Mouse (Mus musculus): ENCODE data around the gene Vsx1. TPM values are rescaled to one million over a fixed set of nuclear protein-coding genes. Genes with fewer than 3 reads are reported as not detected.
A peak's percentile ranks its signal among the peaks of the same experiment; 100 is the strongest.

Vsx1 gene
- polyA plus RNA-seq, 1 experiment from 2014 or later, result 1.9 TPM

DNA sequence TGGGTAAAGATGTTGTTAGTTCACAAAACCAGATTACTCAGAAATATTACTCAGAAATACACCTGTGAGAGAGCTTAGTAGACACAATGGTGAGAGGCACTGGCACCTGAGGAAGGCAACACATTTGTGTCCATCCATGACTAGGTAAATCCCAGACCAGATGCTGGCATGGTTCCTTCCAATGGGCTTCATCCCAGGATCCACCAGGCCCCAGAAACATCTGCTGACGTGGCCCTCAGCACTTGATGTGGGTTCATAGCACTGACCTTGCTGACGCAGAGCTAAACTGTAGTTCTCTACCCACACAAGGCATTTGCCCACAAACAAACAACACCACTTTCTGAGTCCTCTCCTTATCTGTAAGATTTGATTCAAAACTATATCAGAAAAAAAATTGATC lies 34.3 kb downstream of the Vsx1 start:
- H3K4me3 ChIP-seq (ENCODE audit: low read depth, low read length), result no peak overlapping the region
- no peak for ATAC-seq (ENCODE audit: low FRiP score)
- H3K9me3 ChIP-seq (ENCODE audit: control insufficient read depth, low read length), result no peaks in the 10 kb centered on the region
- H3K4me1 ChIP-seq (replicated peaks; ENCODE audit: control insufficient read depth, insufficient read depth, low read length), result peaks cover 13% of the 10 kb centered on the region
- no peaks in the 10 kb centered on the region for H3K27me3 ChIP-seq (ENCODE audit: control insufficient read depth, insufficient read depth, low read length)
- H3K36me3 ChIP-seq (ENCODE audit: control insufficient read depth, insufficient read depth, low read length), result peaks cover 3% of the 10 kb centered on the region; the same call in 1 of the 2 replicates
- DNase-seq (ENCODE audit: low spot score), result no peak
- no peak overlapping the region for H3K9ac ChIP-seq (ENCODE audit: low read depth, low read length)
- no peak overlapping the region for H3K4me2 ChIP-seq (replicated peaks; ENCODE audit: low read depth, low read length)
- WGBS, result 91% methylated on average over 2 of the region's 2 CpGs
- no peak overlapping the region for H3K27ac ChIP-seq (ENCODE audit: low read depth, low read length)

DNA sequence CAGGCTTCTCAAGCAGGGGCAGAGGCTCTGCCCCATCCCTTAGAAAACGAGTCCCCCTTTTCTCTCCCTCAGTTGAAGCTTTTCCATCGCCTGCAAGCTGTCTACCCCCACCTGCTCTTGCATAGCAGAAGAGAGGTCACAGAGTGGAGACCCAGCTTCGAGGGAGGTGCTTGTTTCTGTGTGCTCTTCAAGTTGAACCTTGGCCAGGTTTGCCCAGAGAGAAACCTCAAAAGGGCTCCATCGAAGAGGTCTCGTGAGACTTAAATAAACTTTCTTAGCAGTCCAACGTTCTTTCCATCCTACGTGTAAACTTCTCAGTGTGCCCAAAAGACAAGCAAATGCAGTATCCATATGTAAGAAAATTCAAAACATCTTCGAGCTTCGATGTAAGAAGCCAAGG lies 37.8 kb downstream of the Vsx1 start:
- no peak overlapping the region for H3K9ac ChIP-seq (ENCODE audit: low read depth, low read length)

DNA sequence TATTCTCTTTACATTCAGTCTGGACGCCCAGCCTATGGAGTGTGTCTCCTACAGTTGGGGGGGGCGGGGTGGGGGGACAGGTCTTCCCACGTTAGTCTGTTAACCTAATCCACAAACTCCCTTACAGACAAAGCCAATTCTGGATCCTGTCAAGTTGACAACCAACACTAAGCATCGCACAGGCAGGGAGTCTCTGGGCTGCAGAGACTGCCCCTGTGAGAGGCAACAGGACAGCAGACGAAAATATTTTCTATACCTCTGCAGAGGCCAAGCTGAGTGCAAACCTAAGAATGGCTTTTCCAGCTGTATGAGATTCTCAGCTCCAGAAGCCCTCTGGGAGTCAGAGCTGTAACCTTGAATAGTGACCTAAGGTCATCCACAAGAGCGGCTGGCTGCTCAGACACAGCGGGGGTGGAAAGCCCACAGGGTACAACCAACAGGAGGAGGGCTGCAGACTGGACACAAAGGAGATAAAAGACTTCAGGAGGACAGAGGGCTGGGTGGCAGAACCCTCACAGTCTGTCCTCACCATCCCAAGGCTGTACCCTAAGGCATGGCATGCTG lies 38.6 kb downstream of the Vsx1 start:
- WGBS, result 5% methylated on average over 7 of the region's 7 CpGs
- H3K4me3 ChIP-seq (ENCODE audit: low read depth, low read length), result no peak overlapping the region
- H3K9me3 ChIP-seq (ENCODE audit: control insufficient read depth, low read length), result no peaks in the 10 kb centered on the region
- H3K36me3 ChIP-seq (ENCODE audit: control insufficient read depth, insufficient read depth, low read length), result no peaks in the 10 kb centered on the region
- H3K27me3 ChIP-seq (ENCODE audit: control insufficient read depth, insufficient read depth, low read length), result no peaks in the 10 kb centered on the region
- peak; percentile 67 for ATAC-seq (ENCODE audit: low FRiP score)
- H3K27ac ChIP-seq (ENCODE audit: low read depth, low read length), result peak overlapping the region; percentile 71
- H3K4me2 ChIP-seq (replicated peaks; ENCODE audit: low read depth, low read length), result no peak overlapping the region
- H3K4me1 ChIP-seq (replicated peaks; ENCODE audit: control insufficient read depth, insufficient read depth, low read length), result peaks cover 21% of the 10 kb centered on the region
- no peak overlapping the region; the same call in 1 of the 2 replicates for H3K9ac ChIP-seq (ENCODE audit: low read depth, low read length)
- DNase-seq (ENCODE audit: low spot score), result peak; percentile 45

More for the DNA sequence above, 37.8 kb downstream of the Vsx1 start:
- Histone ChIP-seq H3K4me2 (replicated peaks; ENCODE audit: low read depth, low read length) (no peak overlapping the region), H3K4me1 (replicated peaks; ENCODE audit: control insufficient read depth, insufficient read depth, low read length) (peaks cover 21% of the 10 kb centered on the region), H3K27ac (ENCODE audit: low read depth, low read length) (peak overlapping the region; percentile 71; the same call in 1 of the 2 replicates), H3K27me3 (ENCODE audit: control insufficient read depth, insufficient read depth, low read length) (no peaks in the 10 kb centered on the region), H3K9me3 (ENCODE audit: control insufficient read depth, low read length) (no peaks in the 10 kb centered on the region), H3K36me3 (ENCODE audit: control insufficient read depth, insufficient read depth, low read length) (no peaks in the 10 kb centered on the region), H3K4me3 (ENCODE audit: low read depth, low read length) (no peak overlapping the region)
- DNase-seq (ENCODE audit: low spot score) (peak; percentile 10), ATAC-seq (ENCODE audit: low FRiP score) (no peak)
- 62% methylated on average over 9 of the region's 9 CpGs for WGBS

DNA sequence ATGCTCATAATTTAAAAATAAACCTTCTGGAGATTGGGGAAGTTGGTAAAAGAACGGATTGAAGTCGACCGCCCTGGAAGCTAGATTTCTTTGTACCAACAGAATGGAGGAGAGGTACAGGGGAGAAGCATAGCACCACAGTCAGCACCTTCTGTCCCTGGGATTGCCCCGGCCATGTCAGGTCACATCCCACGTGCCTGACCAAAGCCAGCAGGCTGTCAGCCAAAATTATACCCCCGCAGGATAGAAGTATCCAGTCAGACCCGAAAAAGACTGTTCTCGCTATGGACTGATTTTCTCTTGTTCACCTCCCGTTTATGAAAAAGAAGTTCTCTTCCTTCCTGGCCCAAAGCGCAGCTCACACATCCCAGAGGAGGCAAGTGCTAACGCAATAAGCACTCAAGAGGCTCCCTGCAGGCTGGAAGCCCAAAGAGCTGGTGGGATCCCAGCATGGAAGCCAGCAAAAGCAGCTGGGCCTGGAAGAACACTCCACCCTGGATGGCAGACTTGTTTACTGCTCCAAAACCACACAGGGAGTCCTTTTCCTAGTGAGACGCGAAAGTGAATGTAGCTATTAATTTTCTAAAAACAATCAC lies 40.8 kb downstream of the Vsx1 start:
- no peak overlapping the region for H3K4me3 ChIP-seq (ENCODE audit: low read depth, low read length)
- 55% methylated on average over 13 of the region's 13 CpGs for WGBS
- H3K36me3 ChIP-seq (ENCODE audit: control insufficient read depth, insufficient read depth, low read length), result no peaks in the 10 kb centered on the region
- DNase-seq (ENCODE audit: low spot score) (no peak), ATAC-seq (ENCODE audit: low FRiP score) (no peak)
- no peaks in the 10 kb centered on the region for H3K27me3 ChIP-seq (ENCODE audit: control insufficient read depth, insufficient read depth, low read length)
- no peaks in the 10 kb centered on the region for H3K9me3 ChIP-seq (ENCODE audit: control insufficient read depth, low read length)
- no peak overlapping the region for H3K4me2 ChIP-seq (replicated peaks; ENCODE audit: low read depth, low read length)
- H3K27ac ChIP-seq (ENCODE audit: low read depth, low read length), result no peak overlapping the region
- H3K9ac ChIP-seq (ENCODE audit: low read depth, low read length), result no peak overlapping the region
- H3K4me1 ChIP-seq (replicated peaks; ENCODE audit: control insufficient read depth, insufficient read depth, low read length), result peaks cover 21% of the 10 kb centered on the region

DNA sequence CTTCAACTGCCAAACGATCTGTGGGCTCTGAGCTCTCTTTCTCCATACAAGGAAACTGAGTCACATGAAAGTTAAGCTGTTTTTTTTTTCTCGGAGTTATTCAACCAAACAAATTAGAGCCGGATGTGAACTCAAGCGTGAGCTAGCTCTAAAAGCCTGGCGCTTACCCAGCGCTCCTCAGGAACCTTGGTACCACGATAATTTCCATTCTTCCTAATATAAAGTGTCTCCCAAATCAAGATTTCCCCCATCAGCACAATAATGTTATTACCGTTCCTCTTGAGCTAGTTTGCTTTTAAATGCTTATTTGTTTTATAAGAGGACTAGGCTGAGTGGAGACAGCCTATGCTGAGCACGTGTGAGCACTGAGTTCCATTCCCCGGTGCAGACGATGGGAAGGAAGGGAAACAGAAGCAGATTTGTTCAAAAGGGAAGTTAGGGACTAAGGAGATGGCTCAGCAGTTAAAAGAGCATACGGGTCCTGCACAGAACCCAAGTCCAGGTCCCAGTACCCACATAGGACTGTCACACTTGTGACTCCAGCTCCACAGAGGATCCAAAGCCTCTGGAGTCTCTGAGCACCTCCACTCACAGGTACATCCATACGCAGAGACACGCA lies 41.4 kb downstream of the Vsx1 start:
- DNase-seq (ENCODE audit: low spot score), result no peak
- Histone ChIP-seq H3K27ac (ENCODE audit: low read depth, low read length) (no peak overlapping the region), H3K9me3 (ENCODE audit: control insufficient read depth, low read length) (no peaks in the 10 kb centered on the region), H3K9ac (ENCODE audit: low read depth, low read length) (no peak overlapping the region), H3K4me1 (replicated peaks; ENCODE audit: control insufficient read depth, insufficient read depth, low read length) (peaks cover 21% of the 10 kb centered on the region), H3K4me3 (ENCODE audit: low read depth, low read length) (no peak overlapping the region), H3K27me3 (ENCODE audit: control insufficient read depth, insufficient read depth, low read length) (no peaks in the 10 kb centered on the region), H3K36me3 (ENCODE audit: control insufficient read depth, insufficient read depth, low read length) (no peaks in the 10 kb centered on the region), H3K4me2 (replicated peaks; ENCODE audit: low read depth, low read length) (no peak overlapping the region)
- 78% methylated on average over 14 of the region's 14 CpGs for WGBS
- no peak for ATAC-seq (ENCODE audit: low FRiP score)

DNA sequence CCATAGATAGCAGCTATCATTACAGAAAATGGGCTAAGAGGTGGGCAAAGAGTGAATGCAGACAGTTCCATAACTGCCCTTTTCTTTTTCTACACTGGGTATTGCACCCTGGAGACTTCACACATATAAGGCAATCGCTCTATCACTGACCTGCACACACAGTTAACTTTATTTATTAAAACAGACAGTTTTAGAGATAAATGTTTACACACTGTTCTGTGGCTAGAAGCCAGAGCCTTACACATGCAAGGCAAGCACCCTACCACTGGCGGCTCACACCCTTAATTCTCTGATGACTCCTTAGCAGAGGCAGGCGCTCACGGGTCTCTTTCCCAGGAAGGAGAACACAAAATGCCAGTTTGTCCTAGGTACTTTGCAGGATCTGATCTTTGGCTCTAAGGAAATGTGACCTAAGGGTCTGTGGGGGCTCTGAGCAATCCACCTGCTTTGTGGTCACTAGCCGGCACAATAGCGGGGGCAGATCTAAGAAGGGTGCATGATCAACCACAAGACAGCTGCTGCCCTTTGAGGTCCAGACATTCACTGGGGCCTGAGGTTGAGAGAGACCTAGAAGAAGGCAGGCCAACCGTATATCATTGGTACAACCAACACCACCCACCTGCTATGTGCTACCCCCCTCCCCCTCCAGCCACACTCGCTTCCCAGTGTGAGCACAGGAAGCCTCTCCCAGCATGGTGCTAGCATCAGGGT lies 42.6 kb downstream of the Vsx1 start:
- Histone ChIP-seq H3K9me3 (ENCODE audit: control insufficient read depth, low read length) (no peaks in the 10 kb centered on the region), H3K4me2 (replicated peaks; ENCODE audit: low read depth, low read length) (no peak overlapping the region), H3K27ac (ENCODE audit: low read depth, low read length) (no peak overlapping the region), H3K4me1 (replicated peaks; ENCODE audit: control insufficient read depth, insufficient read depth, low read length) (peaks cover 21% of the 10 kb centered on the region), H3K27me3 (ENCODE audit: control insufficient read depth, insufficient read depth, low read length) (no peaks in the 10 kb centered on the region), H3K4me3 (ENCODE audit: low read depth, low read length) (no peak overlapping the region), H3K36me3 (ENCODE audit: control insufficient read depth, insufficient read depth, low read length) (no peaks in the 10 kb centered on the region), H3K9ac (ENCODE audit: low read depth, low read length) (no peak overlapping the region)
- ATAC-seq (ENCODE audit: low FRiP score) (no peak), DNase-seq (ENCODE audit: low spot score) (no peak)
- 85% methylated on average over 8 of the region's 8 CpGs for WGBS

DNA sequence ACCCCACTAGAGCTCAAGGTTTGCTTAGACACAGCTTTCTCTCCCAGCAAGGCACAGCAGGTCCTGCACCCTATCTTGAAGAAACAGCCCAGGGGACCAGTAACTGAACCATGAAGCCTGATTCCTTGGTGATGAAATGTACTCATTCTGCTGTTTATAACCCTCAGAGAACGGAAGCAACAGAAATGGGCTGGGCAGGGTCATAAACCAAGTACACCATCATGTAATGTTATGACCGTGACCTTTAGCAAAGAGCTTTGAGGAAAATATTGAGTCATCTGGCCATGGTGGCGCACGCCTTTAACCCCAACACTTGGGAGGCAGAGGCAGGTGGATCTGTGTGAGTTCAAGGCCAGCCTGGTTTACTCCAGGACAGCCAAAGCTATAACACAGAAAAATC lies 43.9 kb downstream of the Vsx1 start:
- no peak overlapping the region for H3K9ac ChIP-seq (ENCODE audit: low read depth, low read length)
- no peak overlapping the region for H3K4me3 ChIP-seq (ENCODE audit: low read depth, low read length)
- H3K4me2 ChIP-seq (replicated peaks; ENCODE audit: low read depth, low read length), result no peak overlapping the region
- H3K27me3 ChIP-seq (ENCODE audit: control insufficient read depth, insufficient read depth, low read length), result no peaks in the 10 kb centered on the region
- H3K27ac ChIP-seq (ENCODE audit: low read depth, low read length), result peak overlapping the region; percentile 94
- H3K36me3 ChIP-seq (ENCODE audit: control insufficient read depth, insufficient read depth, low read length), result no peaks in the 10 kb centered on the region
- 95% methylated on average over 4 of the region's 4 CpGs for WGBS
- no peaks in the 10 kb centered on the region for H3K9me3 ChIP-seq (ENCODE audit: control insufficient read depth, low read length)
- peaks cover 12% of the 10 kb centered on the region for H3K4me1 ChIP-seq (replicated peaks; ENCODE audit: control insufficient read depth, insufficient read depth, low read length)
- no peak for ATAC-seq (ENCODE audit: low FRiP score)
- DNase-seq (ENCODE audit: low spot score), result no peak

DNA sequence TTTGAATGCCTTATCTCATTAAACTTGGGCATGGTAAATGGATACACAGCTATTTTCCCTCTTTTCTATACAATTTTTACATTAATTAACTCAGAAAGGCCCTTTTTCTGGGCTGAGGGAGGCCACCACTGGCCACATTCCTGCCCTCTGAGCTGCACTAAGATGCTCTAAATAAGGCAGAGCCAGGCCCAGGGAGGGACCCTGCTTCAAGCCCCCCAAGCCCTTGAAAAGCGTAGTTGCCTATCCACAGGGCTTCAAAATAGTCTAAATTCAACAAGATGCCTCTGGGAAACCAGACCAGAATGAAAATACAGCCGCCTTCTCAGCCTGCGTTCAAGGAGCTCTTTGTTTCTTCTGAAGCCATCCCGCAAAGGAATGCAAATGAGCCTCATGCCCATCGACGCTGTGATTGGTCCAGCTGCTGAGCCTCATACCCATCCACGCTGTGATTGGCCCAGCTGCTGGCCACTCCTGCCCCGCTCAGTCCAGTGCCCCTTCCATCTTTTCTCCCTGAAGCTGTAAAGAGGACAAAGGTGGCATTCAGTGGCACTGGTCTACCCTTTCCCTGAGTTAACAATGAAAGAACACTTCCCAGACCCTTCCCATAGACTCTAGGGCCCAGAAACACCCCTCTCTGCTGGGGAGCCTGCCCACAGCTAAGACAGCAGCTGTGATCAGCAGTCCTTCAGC lies 45.3 kb downstream of the Vsx1 start:
- no peak overlapping the region for H3K4me3 ChIP-seq (ENCODE audit: low read depth, low read length)
- no peak overlapping the region; the same call in 1 of the 2 replicates for H3K9ac ChIP-seq (ENCODE audit: low read depth, low read length)
- DNase-seq (ENCODE audit: low spot score), result peak; percentile 76
- peaks cover 4% of the 10 kb centered on the region; the same call in 1 of the 2 replicates for H3K4me1 ChIP-seq (replicated peaks; ENCODE audit: control insufficient read depth, insufficient read depth, low read length)
- no peaks in the 10 kb centered on the region for H3K9me3 ChIP-seq (ENCODE audit: control insufficient read depth, low read length)
- H3K27ac ChIP-seq (ENCODE audit: low read depth, low read length), result peak overlapping the region; percentile 94
- 50% methylated on average over 8 of the region's 8 CpGs for WGBS
- no peak overlapping the region for H3K4me2 ChIP-seq (replicated peaks; ENCODE audit: low read depth, low read length)
- peak; percentile 99 for ATAC-seq (ENCODE audit: low FRiP score)
- no peaks in the 10 kb centered on the region for H3K27me3 ChIP-seq (ENCODE audit: control insufficient read depth, insufficient read depth, low read length)
- H3K36me3 ChIP-seq (ENCODE audit: control insufficient read depth, insufficient read depth, low read length), result no peaks in the 10 kb centered on the region
